Mouse (Mus musculus): ENCODE data around the gene Cyp21a1. TPM values are rescaled to one million over a fixed set of nuclear protein-coding genes. Genes with fewer than 3 reads are reported as not detected.
"Not testable (repeated sequence)": the region's sequence is repeated elsewhere in the genome, so short reads cannot be mapped to it uniquely, and the experiment has no call there.

The Cyp21a1 gene
- total and polyA plus RNA-seq, 3 experiments = 0.20 TPM; not detected in 2

- no peaks in the 10 kb centered on the region for H3K36me3 ChIP-seq (ENCODE audit: control insufficient read depth, insufficient read depth, low read length)
- intact Hi-C loops (cut with DNase I) = no loop called here
- WGBS = 76% methylated on average over 6 of the region's 6 CpGs
- no peak overlapping the region for H3K4me3 ChIP-seq
- TF ChIP-seq POLR2A (IDR thresholded peaks at IDR 0.05; ENCODE audit: insufficient read depth, low read depth, low read length) (no peak), EP300 (IDR thresholded peaks at IDR 0.05; ENCODE audit: insufficient read depth, low read depth, low read length) (no peak), CTCF (IDR thresholded peaks at IDR 0.05) (no peak)
- H3K27me3 ChIP-seq (ENCODE audit: control insufficient read depth, insufficient read depth, low read length) = no peaks in the 10 kb centered on the region
- H3K27ac ChIP-seq = no peak overlapping the region
- no peaks in the 10 kb centered on the region for H3K79me2 ChIP-seq (replicated peaks; ENCODE audit: control insufficient read depth, insufficient read depth, low read length)
- DNase-seq = no peak
- H3K4me1 ChIP-seq (ENCODE audit: control insufficient read depth, insufficient read depth, low read length) = no peaks in the 10 kb centered on the region
- H3K9ac ChIP-seq (ENCODE audit: low read depth, low read length) = no peak overlapping the region
Measured at GRCm38 (mm10) chr17:34808599-34809205, 4.3 kb upstream of the Cyp21a1 start.

GRCm38 (mm10) chr17:34807176-34807575 lies 2.8 kb upstream of the Cyp21a1 start:
- Histone ChIP-seq H3K79me2 (replicated peaks; ENCODE audit: control insufficient read depth, insufficient read depth, low read length) (no peaks in the 10 kb centered on the region), H3K36me3 (ENCODE audit: control insufficient read depth, insufficient read depth, low read length) (no peaks in the 10 kb centered on the region), H3K4me1 (ENCODE audit: control insufficient read depth, insufficient read depth, low read length) (no peaks in the 10 kb centered on the region), H3K27ac (no peak overlapping the region), H3K9ac (ENCODE audit: low read depth, low read length) (no peak overlapping the region), H3K4me3 (no peak overlapping the region), H3K27me3 (ENCODE audit: control insufficient read depth, insufficient read depth, low read length) (no peaks in the 10 kb centered on the region)
- no peak for TF ChIP-seq POLR2A (IDR thresholded peaks at IDR 0.05; ENCODE audit: insufficient read depth, low read depth, low read length)
- TF ChIP-seq CTCF (IDR thresholded peaks at IDR 0.05) = no peak
- TF ChIP-seq EP300 (IDR thresholded peaks at IDR 0.05; ENCODE audit: insufficient read depth, low read depth, low read length) = no peak
- peak in 1 of 2 experiments; percentile 4 for DNase-seq
- 57% methylated on average over 3 of the region's 3 CpGs for WGBS
- intact Hi-C loops (cut with DNase I) = no loop called here

- Histone ChIP-seq H3K4me3 (no peak overlapping the region), H3K36me3 (ENCODE audit: control insufficient read depth, insufficient read depth, low read length) (no peaks in the 10 kb centered on the region), H3K27ac (no peak overlapping the region), H3K9ac (ENCODE audit: low read depth, low read length) (no peak overlapping the region), H3K4me1 (ENCODE audit: control insufficient read depth, insufficient read depth, low read length) (no peaks in the 10 kb centered on the region), H3K79me2 (replicated peaks; ENCODE audit: control insufficient read depth, insufficient read depth, low read length) (no peaks in the 10 kb centered on the region), H3K27me3 (ENCODE audit: control insufficient read depth, insufficient read depth, low read length) (no peaks in the 10 kb centered on the region)
- TF ChIP-seq EP300 (IDR thresholded peaks at IDR 0.05; ENCODE audit: insufficient read depth, low read depth, low read length) (no peak), CTCF (IDR thresholded peaks at IDR 0.05) (peak; percentile 58)
- DNase-seq = no peak
- 67% methylated on average over 6 of the region's 6 CpGs for WGBS
- intact Hi-C loops (cut with DNase I) = loop anchor here (5.0 kb wide), 1 partner anchor 83 kb away; no protein-coding TSS in a partner anchor
Measured at GRCm38 (mm10) chr17:34804871-34805562, 656 bp upstream of the Cyp21a1 start.

GRCm38 (mm10) chr17:34803367-34803766 lies 994 bp downstream of the Cyp21a1 start:
- H3K9ac ChIP-seq (ENCODE audit: low read depth, low read length); H3K4me3 ChIP-seq; H3K27ac ChIP-seq; DNase-seq; H3K79me2 ChIP-seq (replicated peaks; ENCODE audit: control insufficient read depth, insufficient read depth, low read length); H3K4me1 ChIP-seq (ENCODE audit: control insufficient read depth, insufficient read depth, low read length); H3K36me3 ChIP-seq (ENCODE audit: control insufficient read depth, insufficient read depth, low read length); H3K27me3 ChIP-seq (ENCODE audit: control insufficient read depth, insufficient read depth, low read length): not testable (repeated sequence)
- intact Hi-C loops (cut with DNase I) = loop anchor here (5.0 kb wide), 1 partner anchor 81 kb away; no protein-coding TSS in a partner anchor
- 86% methylated on average over 6 of the region's 6 CpGs for WGBS

GRCm38 (mm10) chr17:34802756-34803155 lies 1.6 kb downstream of the Cyp21a1 start:
- not testable (repeated sequence) for H3K27ac ChIP-seq; H3K36me3 ChIP-seq (ENCODE audit: control insufficient read depth, insufficient read depth, low read length); H3K4me3 ChIP-seq; H3K79me2 ChIP-seq (replicated peaks; ENCODE audit: control insufficient read depth, insufficient read depth, low read length); H3K9ac ChIP-seq (ENCODE audit: low read depth, low read length); H3K27me3 ChIP-seq (ENCODE audit: control insufficient read depth, insufficient read depth, low read length); H3K4me1 ChIP-seq (ENCODE audit: control insufficient read depth, insufficient read depth, low read length); DNase-seq
- intact Hi-C loops (cut with DNase I) = loop anchor here (5.0 kb wide), 1 partner anchor 80 kb away; no protein-coding TSS in a partner anchor
- WGBS = 86% methylated on average over 9 of the region's 9 CpGs

GRCm38 (mm10) chr17:34800781-34801305 lies 3.5 kb downstream of the Cyp21a1 start:
- not testable (repeated sequence) for H3K27ac ChIP-seq; DNase-seq; H3K9ac ChIP-seq (ENCODE audit: low read depth, low read length); H3K27me3 ChIP-seq (ENCODE audit: control insufficient read depth, insufficient read depth, low read length); H3K4me1 ChIP-seq (ENCODE audit: control insufficient read depth, insufficient read depth, low read length); H3K79me2 ChIP-seq (replicated peaks; ENCODE audit: control insufficient read depth, insufficient read depth, low read length); H3K36me3 ChIP-seq (ENCODE audit: control insufficient read depth, insufficient read depth, low read length); H3K4me3 ChIP-seq
- 86% methylated on average over 16 of the region's 16 CpGs for WGBS
- intact Hi-C loops (cut with DNase I) = loop anchor here (5.0 kb wide), 1 partner anchor 79 kb away; no protein-coding TSS in a partner anchor
